In the genomic region with DNA sequence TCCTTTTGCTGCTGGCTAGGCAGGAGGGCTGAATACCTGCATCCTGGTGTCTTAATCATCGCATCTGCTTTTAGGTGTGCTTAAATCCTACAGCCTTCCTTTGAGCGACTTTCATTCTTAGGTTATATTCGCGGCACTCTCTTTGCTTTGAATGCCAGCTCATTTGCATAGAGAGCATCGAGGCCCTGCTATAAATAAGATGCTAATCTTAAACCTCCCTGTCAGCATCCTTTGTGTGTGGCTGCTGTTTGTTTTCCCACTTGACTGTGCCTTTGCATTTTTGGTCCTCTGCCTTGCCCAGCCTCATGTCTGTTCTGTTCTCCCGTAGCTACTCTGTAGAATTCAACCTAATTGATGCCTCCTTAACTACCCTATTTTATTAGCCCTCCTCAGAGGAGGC, we compare ENCODE assay signal across 15 mouse cellular contexts. TPM values are rescaled to one million over a fixed set of nuclear protein-coding genes. Genes with fewer than 3 reads are reported as not detected.
DNase-seq lines count a peak whose midpoint lies in the region; ATAC-seq and TF ChIP-seq lines count a peak whose summit lies in the region.
"Had no signal": no experiment of that assay in that cellular context is flagged by ENCODE, and none has a peak within 500 bp of the region (broad histone marks: within the 10 kb centered on the region; RNA-seq: fewer than 3 reads in every experiment).

No protein-coding gene starts in this region.

- ATAC-seq in forebrain, embryonic 14.5 days: peak; percentile 55; the same call in 1 of the 2 replicates
- no peak for ATAC-seq in forebrain, embryonic 12.5 days (ENCODE audit: low FRiP score)
- no peak for ATAC-seq in liver, postnatal 0 days
- ATAC-seq in forebrain, postnatal 0 days: peak; percentile 65
- ATAC-seq in neural tube, embryonic 15.5 days (ENCODE audit: low FRiP score): peak; percentile 47; the same call in 1 of the 2 replicates

- TF ChIP-seq EP300 in liver, postnatal 0 days (IDR thresholded peaks at IDR 0.05; ENCODE audit: low read depth): no peak

- H3K9ac ChIP-seq in forebrain, embryonic 14.5 days (ENCODE audit: low read length): peak overlapping the region; percentile 42; the same call in 1 of the 2 replicates
- no peak overlapping the region for H3K9ac ChIP-seq in forebrain, embryonic 12.5 days
- no peak overlapping the region for H3K9ac ChIP-seq in liver, postnatal 0 days (replicated peaks)
- no peak overlapping the region for H3K9ac ChIP-seq in forebrain, postnatal 0 days
- H3K9ac ChIP-seq in neural tube, embryonic 15.5 days (replicated peaks): no peak overlapping the region
- H3K9ac ChIP-seq: stomach, embryonic 15.5 days had no signal

- no peak overlapping the region for H3K27ac ChIP-seq in forebrain, embryonic 14.5 days (ENCODE audit: low read depth, low read length)
- no peak overlapping the region for H3K27ac ChIP-seq in forebrain, embryonic 12.5 days
- peak overlapping the region; percentile 69 for H3K27ac ChIP-seq in liver, postnatal 0 days (ENCODE audit: low read depth)
- H3K27ac ChIP-seq in forebrain, postnatal 0 days (ENCODE audit: low read depth, low read length): no peak overlapping the region
- H3K27ac ChIP-seq in neural tube, embryonic 15.5 days (replicated peaks): peak overlapping the region; percentile 37; the same call in 1 of the 2 replicates
- H3K27ac ChIP-seq: stomach, embryonic 15.5 days had no signal

- peaks cover 6% of the 10 kb centered on the region; the same call in 1 of the 2 replicates for H3K4me1 ChIP-seq in forebrain, embryonic 14.5 days (ENCODE audit: control insufficient read depth, insufficient read depth, low read length)
- H3K4me1 ChIP-seq in forebrain, embryonic 12.5 days: peaks cover 11% of the 10 kb centered on the region
- 0 out of 2 replicates have a peak, but pooled peaks cover 5% of the 10 kb centered on the region for H3K4me1 ChIP-seq in liver, postnatal 0 days (ENCODE audit: insufficient read depth)
- H3K4me1 ChIP-seq in forebrain, postnatal 0 days (ENCODE audit: insufficient read depth): no peaks in the 10 kb centered on the region
- H3K4me1 ChIP-seq in neural tube, embryonic 15.5 days: peaks cover 25% of the 10 kb centered on the region

- TF ChIP-seq CTCF in liver, postnatal 0 days (IDR thresholded peaks at IDR 0.05; ENCODE audit: low read depth): no peak
- TF ChIP-seq CTCF in forebrain, postnatal 0 days (IDR thresholded peaks at IDR 0.05; ENCODE audit: low read depth): no peak

- peak; percentile 68 for DNase-seq in forebrain, embryonic 14.5 days (ENCODE audit: low spot score)
- no peak for DNase-seq in liver, postnatal 0 days
- DNase-seq in liver: no peak
- peak; percentile 46 for DNase-seq in forebrain, postnatal 0 days
- DNase-seq in spleen, adult 12 weeks (ENCODE audit: low spot score): no peak
- no peak for DNase-seq in cerebellum, adult 11-12 months
- DNase-seq: adrenal gland, adult 2 months; cerebellum, adult 2 months; lung, postnatal 14 days; right cerebral cortex, adult 18-20 months; thymus, adult 2 months had no signal

- H3K27me3 ChIP-seq in forebrain, embryonic 14.5 days (replicated peaks; ENCODE audit: control insufficient read depth, insufficient read depth, low read length): no peaks in the 10 kb centered on the region
- H3K27me3 ChIP-seq in forebrain, embryonic 12.5 days: no peaks in the 10 kb centered on the region
- no peaks in the 10 kb centered on the region for H3K27me3 ChIP-seq in liver, postnatal 0 days (ENCODE audit: insufficient read depth, low read length)
- H3K27me3 ChIP-seq in forebrain, postnatal 0 days (ENCODE audit: insufficient read depth, low read length): no peaks in the 10 kb centered on the region
- 0 out of 2 replicates have a peak, but pooled peaks cover 8% of the 10 kb centered on the region for H3K27me3 ChIP-seq in neural tube, embryonic 15.5 days (replicated peaks)
- H3K27me3 ChIP-seq: stomach, embryonic 15.5 days had no signal

- H3K4me2 ChIP-seq in forebrain, embryonic 14.5 days (ENCODE audit: low read length): no peak overlapping the region
- no peak overlapping the region for H3K4me2 ChIP-seq in forebrain, embryonic 12.5 days
- H3K4me2 ChIP-seq in liver, postnatal 0 days (ENCODE audit: low read depth, low read length): no peak overlapping the region
- H3K4me2 ChIP-seq in forebrain, postnatal 0 days (ENCODE audit: low read depth): no peak overlapping the region
- peak overlapping the region; percentile 15; the same call in 1 of the 2 replicates for H3K4me2 ChIP-seq in neural tube, embryonic 15.5 days
- H3K4me2 ChIP-seq: stomach, embryonic 15.5 days had no signal

- WGBS in forebrain, embryonic 14.5 days: 7% methylated on average over 6 of the region's 6 CpGs
- 6% methylated on average over 6 of the region's 6 CpGs for WGBS in forebrain, embryonic 12.5 days
- 54% methylated on average over 6 of the region's 6 CpGs for WGBS in liver, postnatal 0 days (ENCODE audit: insufficient replicate concordance)
- 3% methylated on average over 6 of the region's 6 CpGs for WGBS in forebrain, postnatal 0 days
- 4% methylated on average over 6 of the region's 6 CpGs for WGBS in neural tube, embryonic 15.5 days

- H3K36me3 ChIP-seq in forebrain, embryonic 14.5 days (ENCODE audit: control insufficient read depth, insufficient read depth, low read length): no peaks in the 10 kb centered on the region
- H3K36me3 ChIP-seq in forebrain, embryonic 12.5 days (replicated peaks): no peaks in the 10 kb centered on the region
- no peaks in the 10 kb centered on the region for H3K36me3 ChIP-seq in liver, postnatal 0 days (replicated peaks; ENCODE audit: insufficient read depth, low read length)
- no peaks in the 10 kb centered on the region for H3K36me3 ChIP-seq in forebrain, postnatal 0 days (ENCODE audit: insufficient read depth)
- no peaks in the 10 kb centered on the region for H3K36me3 ChIP-seq in neural tube, embryonic 15.5 days
- H3K36me3 ChIP-seq: stomach, embryonic 15.5 days had no signal

- no peaks in the 10 kb centered on the region for H3K9me3 ChIP-seq in forebrain, embryonic 14.5 days (replicated peaks; ENCODE audit: control insufficient read depth, low read length)
- H3K9me3 ChIP-seq in forebrain, embryonic 12.5 days: no peaks in the 10 kb centered on the region
- no peaks in the 10 kb centered on the region for H3K9me3 ChIP-seq in liver, postnatal 0 days (ENCODE audit: low read length)
- no peaks in the 10 kb centered on the region for H3K9me3 ChIP-seq in forebrain, postnatal 0 days (ENCODE audit: low read length)
- H3K9me3 ChIP-seq in neural tube, embryonic 15.5 days (replicated peaks): no peaks in the 10 kb centered on the region
- H3K9me3 ChIP-seq: stomach, embryonic 15.5 days had no signal

- no peak overlapping the region for H3K4me3 ChIP-seq in forebrain, embryonic 14.5 days (ENCODE audit: low read depth, low read length)
- no peak overlapping the region for H3K4me3 ChIP-seq in forebrain, embryonic 12.5 days (replicated peaks)
- no peak overlapping the region for H3K4me3 ChIP-seq in liver, postnatal 0 days (ENCODE audit: low read depth, low read length)
- H3K4me3 ChIP-seq in forebrain, postnatal 0 days (ENCODE audit: low read depth, low read length): no peak overlapping the region
- H3K4me3 ChIP-seq in neural tube, embryonic 15.5 days (replicated peaks): no peak overlapping the region
- H3K4me3 ChIP-seq: erythroblast, embryonic 14.5 days; stomach, embryonic 15.5 days had no signal

RNA-seq across cellular contexts. Expression of a gene that starts 21.2 kb away (rescaled TPM):
- 6.7 and 6.8 TPM in 2 replicates for polyA plus RNA-seq in forebrain, embryonic 14.5 days (2014; fragmentation: Nextera tagmentation; extraction: Ambion mirVana)
- polyA plus RNA-seq in forebrain, embryonic 12.5 days (2016; fragmentation: Nextera tagmentation; extraction: Ambion mirVana): 12.1 and 15.1 TPM in 2 replicates
- polyA plus RNA-seq in liver, postnatal 0 days (2015; fragmentation: Nextera tagmentation; extraction: Ambion mirVana): 13.1 and 13.5 TPM in 2 replicates
- total RNA-seq in forebrain, postnatal 0 days (2014; rRNA removed): 7.6 and 8.7 TPM in 2 replicates
- polyA plus RNA-seq in forebrain, postnatal 0 days (2015; fragmentation: Nextera tagmentation; extraction: Ambion mirVana): 4.3 and 5.6 TPM in 2 replicates
- 8.1 and 12.6 TPM in 2 replicates for polyA plus RNA-seq in neural tube, embryonic 15.5 days (2015; fragmentation: Nextera tagmentation; extraction: Ambion mirVana)

Comparison
In these comparisons a context has a peak if more than half of its experiments do, and no peak if none do; other contexts are left out.
1. ATAC-seq: peak in forebrain, embryonic 14.5 days (single experiment), forebrain, postnatal 0 days (single experiment) and neural tube, embryonic 15.5 days (single experiment); none in forebrain, embryonic 12.5 days (single experiment) and liver, postnatal 0 days (single experiment).
2. DNase-seq: peak in forebrain, embryonic 14.5 days (single experiment) and forebrain, postnatal 0 days (single experiment); none in liver, postnatal 0 days (single experiment), liver (single experiment), spleen, adult 12 weeks (single experiment) and cerebellum, adult 11-12 months (single experiment).
3. H3K27ac ChIP-seq: peak in liver, postnatal 0 days (single experiment) and neural tube, embryonic 15.5 days (single experiment); none in forebrain, embryonic 14.5 days (single experiment), forebrain, embryonic 12.5 days (single experiment) and forebrain, postnatal 0 days (single experiment).